Mouse (Mus musculus) testis, adult 2 months (tissue): ENCODE data around the gene Ahrr.
A peak's percentile ranks its signal among the peaks of the same experiment; 100 is the strongest.

ENCODE experiments used
- CTCF ChIP-seq: fragments of 200-500 bp; IDR thresholded peaks from 2 replicates; pipeline ENCODE4 v1.5.1; 2012; ENCODE audit warnings: low read depth, mild to moderate bottlenecking, inconsistent platforms, low read length, moderate library complexity; ENCODE audit not compliant: control insufficient read depth, insufficient read depth, insufficient replicate concordance
- POLR2A ChIP-seq: fragments of 200-500 bp; IDR thresholded peaks from 2 replicates; pipeline ENCODE4 v1.6.1; 2012; ENCODE audit warnings: low read depth, mild to moderate bottlenecking, inconsistent platforms, low read length, moderate library complexity; ENCODE audit not compliant: control insufficient read depth

- TF ChIP-seq CTCF (no peak), POLR2A (peak; percentile 96)
Observed at GRCm38 (mm10) chr13:74208317-74208985, 83.7 kb downstream of the Ahrr start, which contains the start of gene Exoc3.
